Mouse (Mus musculus) cerebellum, adult 9-10 months (tissue): ENCODE measurements around the gene Ppp1r3d.

Source experiments
- DNase-seq: peaks from one replicate; pipeline ENCODE4 v3.0.0; 2022

Gene Ppp1r3d

DNA sequence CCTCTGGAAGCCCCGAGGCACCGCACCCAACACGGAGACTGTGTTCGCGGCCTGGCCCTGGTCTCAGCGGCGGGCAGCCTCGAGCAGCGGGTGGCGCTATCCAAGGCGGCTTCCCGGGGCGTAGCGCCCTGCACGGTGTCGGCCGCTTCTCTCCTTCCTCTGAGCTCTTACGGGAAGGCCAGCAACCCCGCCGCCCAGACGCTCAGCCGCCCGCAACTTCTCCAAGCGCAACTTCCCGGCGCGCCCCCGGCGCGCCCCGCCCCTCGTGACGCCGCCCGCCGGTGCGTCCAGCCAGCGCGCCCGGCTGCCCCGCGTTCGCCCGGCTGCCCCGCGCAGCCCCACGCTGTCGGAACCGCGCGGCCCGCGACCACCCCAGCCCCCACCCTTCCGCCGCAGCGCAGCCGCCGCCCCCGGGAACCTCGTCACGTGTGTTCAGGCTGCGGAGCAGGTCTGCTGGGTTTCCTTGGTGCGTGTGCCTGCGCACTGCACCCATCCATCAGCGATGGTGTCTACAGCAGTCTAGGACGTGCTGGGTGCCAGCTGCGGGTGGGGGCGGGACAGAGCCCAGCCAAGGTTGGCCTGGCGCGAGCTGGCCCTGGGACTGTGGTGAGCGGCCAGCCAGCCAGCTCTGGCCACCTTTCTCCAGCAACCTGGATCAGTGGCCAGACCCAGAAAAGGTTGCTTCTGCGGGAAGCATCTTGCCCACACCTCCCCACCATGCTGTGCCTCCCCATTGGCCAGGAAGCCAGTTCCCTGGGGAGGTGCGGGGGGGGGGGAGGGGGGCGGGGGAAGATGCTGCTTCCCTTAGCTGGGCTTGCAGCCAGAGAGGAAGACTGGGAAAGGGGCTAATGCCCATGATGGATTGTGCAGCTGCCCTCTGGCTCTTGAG, at the start of gene Ppp1r3d, which contains the start of gene Fam217b:
Ppp1r3d (minus strand) TSS at position 212 of the 889 bp plus-strand sequence.
Fam217b (plus strand) TSS at position 264 of the 889 bp plus-strand sequence.
- DNase-seq = peak; percentile 37

DNA sequence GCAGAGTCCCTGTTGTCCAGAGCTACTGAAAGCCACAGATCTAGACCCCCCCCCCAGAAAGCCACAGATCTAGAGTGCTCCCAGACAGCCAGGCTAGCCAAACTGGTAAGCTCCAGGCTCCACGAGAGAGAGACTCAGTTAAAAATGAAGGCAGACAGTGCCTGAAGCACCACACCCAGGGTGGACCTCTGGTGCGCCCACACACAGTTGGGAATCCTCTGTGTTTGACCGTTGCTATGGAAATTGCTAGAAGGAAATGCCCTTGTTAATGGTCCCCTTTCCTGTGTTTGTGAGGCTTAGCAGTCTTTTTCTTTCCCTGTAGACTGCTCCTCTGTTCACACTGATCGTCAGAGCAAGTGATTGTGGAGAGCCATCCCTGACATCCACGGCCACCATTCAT, 46.1 kb upstream of the Ppp1r3d start:
- DNase-seq = no peak

DNA sequence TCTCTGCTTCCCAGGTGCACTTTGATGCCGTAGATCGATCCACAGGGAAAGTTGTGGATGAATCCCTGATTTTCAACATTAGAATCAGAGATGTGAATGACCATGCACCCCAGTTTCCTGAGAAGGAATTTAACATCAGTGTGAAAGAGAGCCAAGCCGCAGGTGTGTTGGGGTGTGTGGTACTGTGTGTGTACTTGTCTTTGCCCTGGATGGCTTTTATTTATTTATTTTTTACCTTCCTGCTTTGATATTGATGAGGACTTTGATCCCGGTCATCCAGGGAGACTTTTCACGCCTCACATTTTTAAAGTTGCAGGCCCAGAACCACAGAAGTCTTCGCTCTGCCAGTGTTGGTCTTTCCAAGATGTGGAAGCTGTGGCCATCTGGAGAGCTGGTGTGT, 43.1 kb upstream of the Ppp1r3d start:
- DNase-seq = no peak

DNA sequence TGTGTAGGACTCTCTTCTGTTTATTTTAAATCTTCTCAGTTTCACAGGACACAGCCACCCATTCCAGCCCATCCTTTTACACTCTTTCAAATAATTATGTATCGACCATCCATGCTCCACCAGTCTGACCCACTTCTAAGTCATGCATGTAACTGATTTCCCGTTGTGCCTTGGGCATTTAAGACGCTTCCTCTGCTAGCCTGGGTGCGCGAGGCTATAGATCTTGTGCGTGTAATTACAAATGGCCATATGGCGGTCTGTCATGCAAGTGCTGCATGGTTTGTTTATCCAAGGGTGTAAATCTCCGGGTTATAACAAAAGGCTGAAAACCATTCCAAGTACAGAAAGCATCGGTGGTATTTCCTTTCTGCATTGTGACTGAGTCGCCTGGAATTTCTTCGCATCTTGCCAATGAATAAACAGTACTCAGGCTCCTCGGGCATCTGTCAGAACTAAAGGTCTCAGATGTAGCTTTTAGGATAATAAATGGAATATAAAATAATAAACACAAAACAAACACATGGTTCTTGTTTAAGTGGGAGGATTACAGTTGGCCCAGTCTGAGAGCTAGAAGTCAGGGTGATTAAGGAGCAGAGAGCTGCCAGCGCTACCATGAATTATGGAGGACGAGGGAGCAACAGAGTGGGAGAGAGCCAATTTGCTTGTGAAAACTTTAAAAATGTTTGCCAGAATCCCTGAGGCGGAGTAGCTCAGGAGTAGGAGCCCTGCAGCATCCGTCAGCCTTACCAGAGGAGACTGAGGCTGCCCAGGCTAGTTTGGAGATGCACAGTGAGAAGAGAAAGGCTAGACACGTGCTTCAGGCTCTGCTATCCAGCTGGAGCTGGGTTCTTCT, 40.6 kb upstream of the Ppp1r3d start:
- peak; percentile 3 for DNase-seq

DNA sequence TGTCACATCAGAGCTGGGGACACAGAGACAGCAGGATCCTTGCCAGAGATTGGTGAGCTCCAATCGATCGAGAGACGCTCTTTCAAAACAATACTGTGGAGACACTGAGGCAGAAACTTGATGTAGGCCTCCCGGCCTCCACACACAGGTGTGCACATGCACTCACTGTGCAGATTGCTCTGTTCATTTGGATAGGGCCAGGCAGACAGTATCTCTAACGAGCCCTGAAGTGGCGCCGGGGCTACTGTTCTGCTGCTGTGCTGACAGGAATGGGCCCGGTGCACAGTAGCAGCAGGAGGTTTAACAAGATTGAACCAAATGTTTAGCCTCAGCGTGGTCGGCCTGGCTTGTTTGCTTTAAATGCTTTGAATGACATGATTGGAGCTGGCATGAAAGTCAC, 36.7 kb upstream of the Ppp1r3d start:
- no peak for DNase-seq

DNA sequence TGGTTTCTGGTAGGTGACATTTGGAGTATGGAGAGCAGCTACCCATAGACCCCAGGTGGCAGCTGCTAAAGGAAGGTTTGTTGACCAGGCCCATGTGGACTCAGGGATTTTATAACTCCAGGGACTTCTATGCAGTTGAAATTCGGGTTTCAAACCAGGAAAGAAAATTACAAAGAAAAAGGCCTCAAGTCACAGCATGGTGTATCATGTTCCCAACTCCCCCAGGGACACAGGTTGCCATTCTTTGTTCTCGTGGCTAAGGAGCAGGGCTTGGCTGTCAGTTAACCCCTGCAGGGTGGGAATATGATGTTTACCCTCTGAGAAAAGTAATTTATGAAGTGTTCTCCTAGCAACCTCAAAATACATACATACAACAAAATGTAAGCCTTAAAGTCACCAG, 36.0 kb upstream of the Ppp1r3d start:
- DNase-seq = no peak

DNA sequence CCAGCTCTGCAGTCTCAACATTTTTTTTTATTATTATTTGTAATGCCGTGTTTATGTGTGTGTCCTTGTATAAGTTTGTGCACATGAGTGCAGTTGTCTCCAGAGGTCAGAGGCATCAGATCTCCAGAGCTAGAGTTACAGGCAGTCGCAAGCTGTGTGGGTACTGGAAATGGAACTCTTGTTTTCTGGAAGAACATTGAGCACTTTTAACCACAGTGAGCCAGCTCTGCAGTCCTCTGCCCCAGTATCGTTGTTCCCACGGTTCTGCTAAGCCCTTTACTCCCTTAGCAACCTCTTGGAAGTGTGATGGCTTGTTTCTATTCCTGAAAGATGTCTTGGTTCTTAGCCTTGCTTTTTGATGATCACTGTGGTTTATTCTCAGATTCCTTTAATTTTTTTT, 35.1 kb upstream of the Ppp1r3d start:
- DNase-seq = no peak

DNA sequence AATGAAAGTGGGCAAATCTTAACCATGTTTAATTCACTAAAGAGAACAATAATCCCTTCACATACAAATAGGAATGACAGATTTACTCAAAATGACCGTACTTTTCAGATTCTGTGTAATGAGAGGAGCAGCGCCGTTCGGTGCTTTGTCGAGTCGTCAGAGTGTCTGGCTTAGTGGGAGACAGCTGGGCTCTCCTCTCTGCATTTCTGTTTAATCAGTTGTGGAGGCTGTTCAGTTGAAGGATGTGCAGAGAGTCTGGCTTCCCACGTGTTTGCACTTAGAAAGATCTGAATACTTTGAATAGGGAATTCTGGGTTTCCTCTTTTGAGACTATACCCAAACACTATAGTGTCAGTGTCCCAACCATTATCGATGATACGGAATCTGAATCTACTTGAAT, 23.0 kb upstream of the Ppp1r3d start:
- DNase-seq = no peak

DNA sequence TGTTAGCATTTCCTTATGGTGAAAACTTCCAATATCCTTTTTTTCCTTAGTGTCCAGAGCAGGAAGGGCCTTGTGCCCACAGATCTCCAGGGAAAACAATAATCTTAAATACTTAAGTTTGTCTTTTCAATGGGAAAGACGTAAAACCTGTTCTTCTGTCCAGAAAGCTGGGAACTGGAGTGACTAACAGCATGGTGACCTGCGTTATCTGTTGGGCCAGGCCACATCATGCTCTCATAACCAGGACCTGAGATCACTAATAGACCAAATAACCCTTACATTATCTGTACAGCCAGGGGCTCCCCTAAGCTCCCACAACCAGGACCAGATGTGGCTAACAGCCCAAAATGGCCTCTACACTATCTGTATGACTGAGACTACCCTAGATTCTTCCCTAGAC, 19.6 kb upstream of the Ppp1r3d start:
- no peak for DNase-seq

DNA sequence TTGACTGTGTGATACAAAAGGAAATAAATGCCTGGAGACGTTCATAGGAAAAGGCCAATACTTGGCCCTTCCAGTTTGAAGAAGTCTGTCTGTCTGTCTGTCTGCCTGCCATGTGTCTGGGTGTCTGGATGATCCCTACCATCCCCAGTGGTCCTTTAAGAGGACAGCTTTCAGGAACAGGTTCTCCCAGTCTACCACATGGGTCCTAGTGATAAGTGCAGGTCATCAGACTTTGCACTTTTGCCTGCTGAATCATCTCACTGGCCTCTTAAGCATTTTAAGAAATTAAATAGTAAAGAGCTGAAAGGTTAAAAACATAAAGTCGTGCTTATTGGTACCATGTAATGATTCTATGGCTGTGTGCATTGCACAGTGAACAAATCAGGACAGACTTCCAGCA, 19.2 kb upstream of the Ppp1r3d start:
- DNase-seq = no peak

DNA sequence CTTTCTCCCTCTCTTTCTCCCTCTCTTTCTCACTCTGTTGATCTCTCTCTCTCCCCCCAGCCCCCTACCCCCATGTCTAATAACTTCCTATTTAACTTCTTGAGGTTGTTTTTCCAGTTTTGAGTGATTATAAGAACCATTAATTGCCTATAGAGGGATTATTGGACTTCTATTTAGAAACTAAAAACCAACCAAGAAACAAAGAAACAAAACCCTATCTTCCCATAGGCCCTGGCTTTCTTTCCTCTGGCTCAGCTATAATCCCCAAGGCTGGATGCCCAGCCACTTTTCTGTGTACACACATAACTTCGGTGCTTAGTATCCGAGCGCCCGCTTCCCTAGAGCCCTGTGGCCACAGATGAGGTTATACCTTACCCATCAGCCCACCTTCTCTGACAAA, 16.0 kb upstream of the Ppp1r3d start, which contains the start of gene Cdh26:
Cdh26 (plus strand) TSS at position 301 of the 400 bp plus-strand sequence.
- DNase-seq = no peak

DNA sequence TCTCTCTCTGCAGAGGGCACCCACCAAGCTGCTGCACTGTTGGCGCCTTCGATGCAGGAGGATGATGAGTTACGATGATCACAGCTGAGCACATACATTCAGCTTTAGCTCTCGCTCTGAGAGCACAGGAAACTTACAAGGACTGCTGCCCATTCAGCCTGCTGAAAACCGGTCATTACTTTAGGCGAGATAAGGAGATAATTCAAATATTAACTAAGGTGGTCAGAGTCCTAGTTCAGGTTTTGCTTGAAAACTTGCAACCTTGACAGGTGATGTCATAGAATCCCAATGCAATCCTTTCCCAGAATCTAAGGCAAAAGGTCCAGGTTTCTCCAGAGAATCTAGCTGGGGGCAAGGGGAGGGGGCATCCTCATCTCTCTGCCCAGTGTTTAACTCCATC, 15.2 kb upstream of the Ppp1r3d start:
- no peak for DNase-seq

DNA sequence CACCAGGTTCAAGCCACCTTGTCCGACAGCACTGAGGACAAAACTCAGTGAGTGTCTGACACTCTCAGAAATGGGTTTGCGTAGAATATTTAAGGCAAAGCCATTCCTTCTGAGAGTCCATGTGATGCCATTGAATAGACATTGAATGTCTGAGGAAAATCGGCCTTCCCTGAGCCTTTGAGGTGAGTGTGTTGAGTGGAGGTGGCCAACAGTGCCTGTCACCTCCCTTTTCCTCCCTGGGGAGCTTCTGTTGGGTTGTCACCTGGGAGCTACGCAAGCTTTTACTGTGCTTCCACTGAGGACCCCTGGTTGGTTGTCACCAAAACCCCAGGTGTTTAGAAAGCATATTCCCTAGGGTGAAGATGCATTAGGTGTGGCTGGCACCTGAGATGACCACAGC, 14.4 kb upstream of the Ppp1r3d start:
- no peak for DNase-seq

DNA sequence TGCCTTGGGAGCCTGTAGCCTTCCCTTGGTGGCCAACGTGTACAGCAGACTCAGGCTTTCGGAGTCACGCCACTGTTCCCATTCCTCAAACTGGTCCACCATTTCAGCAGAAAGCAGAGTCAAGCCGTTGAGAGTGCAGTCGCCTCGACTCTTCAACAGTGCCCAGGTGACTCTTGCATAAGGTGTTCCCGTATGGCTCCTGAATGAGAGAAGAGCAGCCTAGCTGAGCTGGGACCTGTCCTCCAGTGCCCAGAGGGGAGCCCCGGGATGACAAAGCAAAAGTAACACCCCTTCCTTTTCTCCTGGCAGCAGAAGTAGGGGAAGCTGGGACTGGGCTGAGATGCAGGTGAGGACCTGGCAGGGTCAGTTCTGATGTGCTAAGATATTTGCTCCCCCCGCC, 13.9 kb upstream of the Ppp1r3d start:
- DNase-seq = no peak

DNA sequence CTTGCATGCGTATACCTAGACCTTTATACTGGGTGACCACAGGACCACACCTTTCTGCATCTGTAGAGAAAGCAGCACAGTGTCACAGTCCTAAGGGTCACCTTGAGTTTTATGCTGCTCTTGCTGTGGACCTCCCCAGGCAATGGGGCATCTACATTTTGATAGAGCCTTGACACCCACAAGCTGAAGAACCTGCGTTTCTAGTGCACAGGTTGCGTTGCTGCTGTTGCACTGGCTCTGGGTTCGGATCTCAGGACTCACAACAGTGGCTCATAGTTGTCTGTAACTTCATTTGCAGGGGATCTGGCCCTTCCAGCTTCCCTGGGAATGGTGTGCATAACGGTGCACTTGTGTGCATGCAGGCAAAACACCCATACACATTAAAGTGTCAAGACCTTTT, 12.9 kb upstream of the Ppp1r3d start:
- no peak for DNase-seq

DNA sequence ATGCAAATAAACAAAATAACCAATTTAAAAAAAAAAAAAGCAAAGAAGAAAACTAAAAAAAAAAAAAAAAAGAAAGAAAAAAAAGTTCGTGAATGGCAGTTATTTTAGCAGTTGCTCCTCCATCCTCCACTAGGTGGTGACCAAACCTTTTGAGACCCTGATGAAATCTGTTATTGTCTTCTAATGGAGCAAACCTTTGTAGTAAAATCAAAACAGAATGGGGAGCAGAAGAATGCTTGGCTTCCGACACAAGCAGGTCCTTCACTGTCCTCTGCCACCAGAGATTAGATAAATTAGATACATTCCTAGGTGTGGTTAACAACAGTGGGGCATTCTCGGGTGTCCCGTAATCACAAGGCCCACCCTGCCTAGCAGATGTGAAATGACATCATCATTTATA, 12.0 kb upstream of the Ppp1r3d start:
- no peak for DNase-seq

DNA sequence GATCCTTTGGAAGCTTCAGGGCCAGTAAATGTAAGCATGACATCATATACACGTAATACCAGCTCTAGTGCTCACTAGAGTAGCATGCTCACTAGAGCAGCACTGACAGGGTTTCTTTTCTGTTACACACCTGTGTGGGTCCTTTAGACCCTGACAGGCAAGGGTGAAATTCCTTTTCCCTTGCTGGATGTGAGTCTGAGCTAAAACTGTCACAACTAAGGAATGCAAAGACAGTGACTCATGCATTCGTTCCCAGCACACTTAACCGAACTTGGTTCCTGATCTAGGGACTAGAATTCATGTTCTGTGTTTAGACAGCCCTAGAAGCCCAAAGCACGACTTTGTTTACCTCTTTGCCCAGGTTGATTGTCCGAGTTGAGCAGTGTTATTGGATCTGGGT, 9.0 kb upstream of the Ppp1r3d start:
- no peak for DNase-seq

DNA sequence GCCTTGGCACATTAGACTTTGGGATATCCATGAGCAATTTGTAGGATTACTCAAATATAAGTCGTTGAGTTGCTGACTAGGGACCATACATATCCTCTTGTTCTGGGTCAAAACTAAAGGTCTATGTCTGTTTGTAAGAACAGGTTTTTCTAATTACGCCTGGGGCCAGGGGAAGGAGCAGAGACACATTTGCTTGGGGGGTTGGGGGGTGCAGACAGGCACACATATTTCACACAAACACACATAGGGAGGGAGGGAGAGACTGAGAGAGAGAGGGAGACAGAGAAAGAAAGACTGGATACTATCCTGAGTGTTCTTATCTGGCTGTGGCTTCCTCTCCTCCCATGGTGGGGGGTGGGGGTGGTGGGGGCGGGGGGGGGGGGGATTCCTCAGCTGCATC, 7.9 kb upstream of the Ppp1r3d start:
- no peak for DNase-seq

DNA sequence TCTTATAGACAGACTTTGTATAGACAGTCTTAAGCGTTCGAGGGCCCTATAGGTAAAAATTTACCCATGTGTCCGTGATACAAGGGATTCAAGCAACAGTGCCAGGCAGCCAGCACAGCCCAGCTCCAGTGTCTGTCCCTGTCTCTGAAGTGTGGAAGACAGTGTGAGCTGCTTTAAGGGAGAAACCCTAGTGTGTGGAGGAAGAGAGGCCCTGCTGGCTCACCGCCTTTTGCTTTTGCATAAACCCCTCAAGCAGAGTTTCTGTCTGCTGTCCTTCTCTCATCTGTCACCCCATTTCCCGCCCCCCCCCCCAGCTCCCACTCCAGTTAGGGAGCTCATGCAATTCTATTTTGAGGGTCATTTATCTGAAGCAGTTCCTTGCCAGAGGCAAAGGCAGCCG, 7.3 kb upstream of the Ppp1r3d start:
- no peak for DNase-seq

DNA sequence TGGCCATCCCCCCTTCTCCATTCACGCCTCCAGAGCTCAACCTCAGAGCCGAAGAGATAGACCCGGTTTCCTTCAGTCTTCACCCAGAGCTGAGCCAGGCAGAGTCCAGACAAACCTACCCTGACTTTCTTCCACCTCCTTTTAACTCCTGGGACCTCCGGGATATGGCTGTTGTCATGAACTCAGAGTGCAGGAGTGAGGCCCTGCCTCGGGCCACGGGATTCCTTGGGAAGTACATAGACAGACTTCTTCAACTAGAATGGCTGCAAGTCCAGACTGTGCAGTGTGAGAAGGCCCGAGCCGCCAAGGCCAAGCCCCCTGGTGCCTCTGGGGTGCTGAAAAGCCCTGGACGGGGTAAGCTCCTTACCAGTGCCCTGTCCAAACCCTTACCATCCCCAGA, 6.3 kb upstream of the Ppp1r3d start:
- no peak for DNase-seq

DNA sequence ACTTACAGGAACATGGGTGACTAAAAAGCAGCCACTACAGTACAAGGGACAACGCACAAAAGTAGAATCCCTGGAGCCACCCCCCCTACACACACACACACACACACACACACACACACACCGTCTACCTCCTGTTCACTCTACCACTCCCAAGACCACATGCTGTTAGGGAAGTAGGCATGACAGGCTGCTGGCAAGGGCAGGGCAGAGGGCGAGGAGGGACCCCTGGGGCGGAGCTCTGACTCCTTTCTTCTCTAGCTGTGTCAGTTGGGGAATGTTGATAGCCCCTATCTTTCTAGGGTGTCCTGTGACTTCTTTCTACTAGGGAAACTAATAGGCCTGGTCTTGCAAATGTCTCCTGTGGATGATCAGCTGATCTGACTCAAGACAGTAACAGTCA, 2.7 kb upstream of the Ppp1r3d start:
- no peak for DNase-seq

DNA sequence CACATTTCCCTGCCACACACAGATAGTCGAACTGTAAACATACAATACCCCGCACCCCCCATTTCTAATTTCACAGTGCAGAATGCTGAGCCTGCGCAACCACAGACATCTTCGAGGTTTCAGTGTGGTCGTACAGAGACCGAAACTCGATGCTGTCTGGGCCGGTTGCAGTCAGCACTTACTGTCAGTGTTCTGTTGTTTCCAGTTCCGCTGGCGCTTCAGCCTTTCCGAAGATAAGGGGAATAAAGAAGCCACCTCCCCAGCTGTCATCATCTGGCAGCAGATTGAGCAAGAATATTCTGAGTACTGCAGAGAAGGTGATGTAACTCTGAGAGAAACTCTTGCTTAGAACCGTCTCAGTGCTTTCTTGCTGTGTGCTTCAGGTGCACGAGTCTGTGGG, 2.2 kb upstream of the Ppp1r3d start:
- no peak for DNase-seq

DNA sequence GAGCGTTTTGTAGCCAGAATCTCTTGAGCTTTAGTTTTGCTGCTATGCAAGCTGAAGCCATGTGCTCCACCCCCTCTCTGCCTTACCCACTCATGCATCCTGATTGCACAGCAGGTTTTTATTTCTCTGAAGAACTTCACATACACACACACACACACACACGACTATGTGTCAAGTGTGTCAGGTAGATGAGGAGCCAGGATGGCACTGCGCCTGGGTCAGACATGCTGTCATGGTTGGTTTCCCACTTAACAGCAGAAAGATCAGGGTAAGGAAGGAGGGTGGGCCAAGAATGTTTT, 827 bp upstream of the Ppp1r3d start:
- DNase-seq = no peak
